Mouse (Mus musculus): Measurements from ENCODE around the gene Cox19.

Cox19 gene

DNA sequence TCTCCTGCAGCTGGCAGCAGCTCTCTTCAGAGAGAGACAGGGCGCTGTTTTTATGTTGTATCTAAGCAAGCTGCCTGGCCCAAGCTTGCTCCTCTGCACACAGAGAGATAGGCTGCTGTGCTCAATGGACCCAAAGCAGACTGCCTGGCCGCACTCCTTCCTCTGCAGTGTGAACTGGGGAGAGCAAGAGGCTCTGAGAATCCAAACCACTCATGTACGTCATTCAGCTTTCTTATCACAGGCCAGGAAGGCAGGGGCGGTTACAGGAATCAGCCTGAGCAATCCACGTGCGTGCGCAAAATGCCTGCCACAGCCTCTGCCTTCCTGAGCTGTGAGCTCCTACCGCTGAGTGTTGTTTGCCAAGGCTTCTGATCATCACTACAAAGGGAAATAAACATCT, 31.5 kb upstream of the Cox19 start:
- DNase-seq (ENCODE audit: low read depth in 1 of 2, low spot score in 2 of 2) = no peak

GRCm38 (mm10) chr5:139381586-139382513, 30.6 kb upstream of the Cox19 start:
- no peak for DNase-seq (ENCODE audit: low read depth in 1 of 2, low spot score in 2 of 2)

DNA sequence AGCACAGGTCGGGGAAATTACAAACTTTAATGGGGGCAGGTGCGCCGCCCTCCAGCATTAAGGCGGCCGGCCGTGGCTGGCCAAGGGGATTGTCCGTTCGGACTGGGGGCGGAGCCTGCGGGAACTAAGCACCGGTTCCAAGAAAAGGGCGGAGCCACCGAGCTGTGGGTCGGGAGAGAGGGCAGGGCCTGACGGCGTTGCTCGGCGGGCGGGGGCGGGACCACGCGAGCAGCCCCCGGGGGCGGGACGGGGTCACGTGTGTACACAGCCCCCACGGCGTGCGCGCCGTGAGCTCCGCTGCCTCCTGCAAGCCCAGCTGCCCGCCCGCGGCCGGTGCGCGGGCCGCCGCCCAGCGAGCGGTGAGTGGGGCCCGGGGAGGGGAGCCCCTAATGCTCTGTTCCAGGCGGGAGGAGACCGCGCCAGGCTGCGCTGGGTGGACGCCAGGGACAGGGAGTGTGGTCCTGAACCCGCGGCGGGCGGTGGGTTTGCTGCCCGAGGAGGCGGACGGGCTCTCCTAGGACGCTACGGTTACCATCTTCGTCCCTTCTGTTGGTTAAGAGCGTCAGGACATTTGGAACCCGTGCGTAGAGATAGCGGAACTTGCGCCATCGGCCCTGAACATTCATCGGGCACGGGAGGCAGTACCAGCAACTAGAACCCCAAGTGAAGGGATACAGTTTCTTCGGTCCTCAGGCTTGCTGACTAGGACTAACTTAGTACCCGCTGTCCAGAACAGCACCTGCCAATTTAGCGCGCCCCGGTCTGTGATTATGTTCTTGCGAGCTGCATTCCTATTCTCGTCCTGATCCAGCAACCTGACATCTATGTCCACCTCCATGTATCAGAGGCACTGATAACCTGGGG, 29.4 kb upstream of the Cox19 start:
- DNase-seq (ENCODE audit: low read depth in 1 of 2, low spot score in 2 of 2) = peak; percentile 56 to 72

DNA sequence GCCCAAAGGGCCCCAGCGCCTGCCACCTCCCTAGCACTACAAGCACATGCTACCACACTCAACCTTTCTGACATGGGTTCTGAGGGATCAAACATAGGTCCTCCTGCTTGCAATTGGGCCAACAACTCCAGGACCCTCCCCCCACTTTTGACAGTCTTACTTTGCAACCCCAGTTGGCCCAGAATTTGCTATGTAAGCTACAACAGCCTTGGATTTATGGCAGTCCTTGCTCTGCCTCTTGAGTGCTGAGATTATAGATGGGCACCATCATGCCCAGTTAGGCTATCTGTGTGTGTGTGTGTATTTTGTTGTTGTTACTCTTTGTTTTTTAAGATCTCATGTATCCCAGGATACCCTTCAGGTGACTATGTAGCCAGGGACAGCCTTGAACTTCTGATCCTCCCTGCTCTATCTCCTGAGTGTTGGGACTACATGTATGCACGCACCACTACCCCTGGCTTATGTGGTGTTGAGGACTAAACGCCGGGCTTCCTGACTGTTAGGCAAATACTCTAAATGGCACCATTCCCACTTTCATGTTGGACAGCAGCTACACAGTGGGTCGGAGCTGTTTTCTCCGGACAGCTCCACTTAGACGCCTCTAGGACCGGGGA, 28.7 kb upstream of the Cox19 start:
- DNase-seq (ENCODE audit: low read depth in 1 of 2, low spot score in 2 of 2) = no peak

- DNase-seq (ENCODE audit: low read depth in 1 of 2, low spot score in 2 of 2) = no peak
Measured at GRCm38 (mm10) chr5:139378986-139379629, 27.9 kb upstream of the Cox19 start.

- no peak for DNase-seq (ENCODE audit: low read depth in 1 of 2, low spot score in 2 of 2)
Measured at GRCm38 (mm10) chr5:139378271-139378556, 27.0 kb upstream of the Cox19 start.

DNA sequence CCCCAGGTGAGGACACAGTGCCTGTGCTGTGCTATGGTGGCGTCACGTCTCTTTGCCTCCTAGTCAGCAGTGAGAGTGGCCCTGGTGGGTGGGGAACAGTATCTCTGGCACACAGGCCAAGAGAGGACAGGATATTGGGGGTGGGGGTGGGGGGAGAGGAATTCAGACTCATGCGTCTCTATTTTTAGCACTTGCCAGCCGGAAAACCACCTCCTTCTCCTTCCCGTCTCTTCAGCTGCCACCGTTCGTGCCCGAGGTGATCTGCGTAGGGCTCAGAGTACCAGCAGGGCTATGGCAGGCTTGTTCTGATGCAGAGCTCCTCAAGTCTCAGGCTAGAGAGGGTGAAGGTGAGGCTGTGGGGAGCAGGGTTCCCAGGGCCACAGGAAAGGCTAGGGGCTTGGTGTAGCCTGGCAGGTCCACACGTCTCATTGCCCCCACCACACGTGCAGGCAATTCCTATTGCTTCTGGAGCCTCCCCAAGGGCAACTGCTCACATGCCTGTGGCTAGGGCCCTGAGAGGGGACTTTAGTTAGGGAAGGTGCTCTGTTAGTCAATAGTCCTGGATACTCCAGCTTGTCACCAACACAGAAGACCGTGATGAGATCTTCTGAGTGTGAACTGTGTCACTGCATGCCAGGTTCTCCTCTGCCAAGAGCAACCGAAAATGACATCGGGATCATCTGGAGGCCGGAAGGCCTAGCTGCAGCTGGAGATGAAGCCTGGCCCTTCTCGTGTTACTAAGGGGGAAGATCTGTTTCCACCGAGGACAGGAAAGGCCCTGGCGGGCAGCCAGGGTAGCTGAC, 26.5 kb upstream of the Cox19 start, which contains the start of gene Gpr146:
Gene Gpr146, plus strand, starts transcription at position 230 of the 803 bp plus-strand sequence.
- DNase-seq (ENCODE audit: low read depth in 1 of 2, low spot score in 2 of 2) = peak in 1 of 2 experiments; percentile 36

- no peak for DNase-seq (ENCODE audit: low read depth in 1 of 2, low spot score in 2 of 2)
Measured at GRCm38 (mm10) chr5:139374841-139375240, 23.6 kb upstream of the Cox19 start.

DNA sequence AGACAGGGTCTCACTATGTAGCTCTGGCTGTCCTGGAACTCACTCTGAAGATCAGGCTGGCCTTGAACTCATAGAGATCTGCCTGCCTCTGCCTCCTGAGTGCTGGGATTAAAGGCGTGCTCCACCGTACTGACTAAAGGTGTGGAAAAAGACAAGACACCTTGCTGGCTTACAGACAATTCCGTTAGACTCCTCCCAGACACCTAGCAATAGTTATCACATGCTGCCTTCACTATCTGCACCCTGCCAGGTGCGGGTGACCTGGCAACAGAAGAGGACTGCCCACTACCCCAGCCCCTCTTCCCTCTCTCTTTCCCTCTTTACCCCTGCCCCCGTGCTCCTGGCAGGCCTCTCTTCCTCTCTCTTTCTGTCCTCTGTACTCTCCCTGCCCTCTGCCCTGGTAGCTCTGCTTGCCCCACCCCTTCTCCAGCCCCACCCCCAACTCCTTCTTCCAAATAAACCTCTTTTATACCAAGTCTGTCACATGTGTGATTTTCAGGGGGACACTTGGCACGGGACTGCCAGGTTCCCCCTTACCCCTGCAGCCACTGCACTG, 22.7 kb upstream of the Cox19 start:
- DNase-seq (ENCODE audit: low read depth in 1 of 2, low spot score in 2 of 2) = no peak

GRCm38 (mm10) chr5:139373126-139373525, 21.9 kb upstream of the Cox19 start:
- DNase-seq (ENCODE audit: low read depth in 1 of 2, low spot score in 2 of 2) = no peak

DNA sequence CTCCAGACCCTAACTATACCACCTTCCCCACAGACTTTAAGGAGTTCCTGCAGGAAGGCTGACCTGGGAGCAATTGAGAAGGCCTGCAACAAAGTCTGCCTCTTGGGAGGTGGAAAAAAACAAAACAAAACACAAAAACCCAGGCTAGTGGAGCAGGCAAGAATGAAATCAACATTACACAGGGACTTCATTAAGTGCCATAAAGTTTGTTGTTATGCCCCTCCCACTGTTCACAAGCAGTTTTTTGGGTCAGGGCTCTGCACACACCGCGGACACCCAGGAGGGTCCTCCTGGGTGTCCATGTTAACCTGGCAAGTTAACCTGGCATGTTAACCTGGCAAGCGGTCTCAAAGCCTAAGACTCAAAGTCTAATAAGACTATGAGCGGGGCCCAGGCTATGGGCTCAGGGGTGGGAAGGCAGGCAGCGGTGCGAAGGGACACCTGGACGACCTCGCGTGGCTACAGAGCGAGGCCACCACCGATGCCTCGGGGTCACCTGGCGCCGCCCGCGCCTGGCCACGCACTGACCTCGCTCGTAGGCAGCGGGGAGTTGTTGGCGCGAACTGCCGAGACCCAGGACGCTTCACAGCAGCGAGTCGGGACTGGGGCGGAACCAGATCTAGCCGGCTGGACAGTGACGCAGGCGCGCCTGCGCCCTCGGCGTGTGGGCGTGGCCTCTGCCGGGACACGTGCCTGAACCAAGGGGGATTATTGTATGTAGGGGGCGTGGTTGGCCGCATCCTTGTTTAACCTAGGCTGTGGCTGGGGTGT, 20.6 kb upstream of the Cox19 start:
- peak; percentile 67 to 77 for DNase-seq (ENCODE audit: low read depth in 1 of 2, low spot score in 2 of 2)

GRCm38 (mm10) chr5:139371118-139371517, 19.9 kb upstream of the Cox19 start:
- DNase-seq (ENCODE audit: low read depth in 1 of 2, low spot score in 2 of 2) = no peak

DNA sequence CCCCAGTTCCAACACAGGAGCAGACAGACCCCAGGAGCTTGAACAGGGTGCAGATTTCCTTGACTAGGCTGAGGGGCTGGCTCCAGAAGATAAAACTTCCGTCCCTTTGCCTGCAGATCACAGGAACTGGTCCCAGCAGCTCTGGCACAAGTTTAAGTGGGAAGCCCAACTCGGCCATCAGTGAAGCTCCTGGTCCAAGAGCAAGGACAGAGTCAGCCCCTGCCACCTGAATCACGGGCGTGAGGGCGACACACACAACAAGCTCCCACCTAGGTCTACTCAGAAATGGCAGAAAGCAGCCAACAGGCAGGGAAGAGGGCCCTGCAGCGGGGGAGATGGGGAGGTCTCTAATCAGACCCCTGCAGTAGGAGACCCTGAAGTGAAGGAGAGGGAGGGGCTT, 19.1 kb upstream of the Cox19 start:
- no peak for DNase-seq (ENCODE audit: low read depth in 1 of 2, low spot score in 2 of 2)

- DNase-seq (ENCODE audit: low read depth in 1 of 2, low spot score in 2 of 2) = no peak
Measured at GRCm38 (mm10) chr5:139368638-139369320, 17.6 kb upstream of the Cox19 start.

DNA sequence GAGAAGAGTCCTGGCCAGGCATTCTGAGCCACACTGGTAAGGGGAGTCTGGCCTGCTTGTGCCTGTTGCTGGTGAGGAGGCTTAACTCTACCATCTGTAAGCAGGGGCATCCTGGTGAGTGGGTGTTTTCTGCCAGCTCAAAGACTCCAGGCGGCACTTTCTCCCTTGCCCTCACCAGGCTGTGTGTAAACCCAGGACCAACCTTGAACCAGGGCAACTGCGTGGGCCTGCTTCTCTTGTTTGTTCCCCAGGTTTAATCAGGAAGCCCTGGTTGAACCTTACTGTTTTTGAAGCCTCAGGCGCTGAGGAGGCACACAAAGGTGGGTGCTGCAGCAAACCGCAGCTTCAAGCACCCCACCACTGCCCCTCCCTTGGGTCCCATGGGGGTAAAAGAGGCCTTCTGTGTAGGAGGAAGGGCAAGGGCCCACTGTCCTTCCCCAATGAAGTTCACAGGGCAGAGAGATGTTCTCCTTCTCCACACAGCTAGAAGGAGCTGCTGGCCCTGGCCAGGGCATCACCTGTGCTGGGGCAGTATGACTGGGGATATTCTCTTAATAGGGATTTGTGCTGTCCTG, 16.8 kb upstream of the Cox19 start:
- DNase-seq (ENCODE audit: low read depth in 1 of 2, low spot score in 2 of 2) = no peak

GRCm38 (mm10) chr5:139366484-139366883, 15.3 kb upstream of the Cox19 start:
- no peak for DNase-seq (ENCODE audit: low read depth in 1 of 2, low spot score in 2 of 2)

GRCm38 (mm10) chr5:139365827-139366226, 14.6 kb upstream of the Cox19 start:
- peak; percentile 46 to 62 for DNase-seq (ENCODE audit: low read depth in 1 of 2, low spot score in 2 of 2)

- no peak for DNase-seq (ENCODE audit: low read depth in 1 of 2, low spot score in 2 of 2)
Measured at GRCm38 (mm10) chr5:139364911-139365571, 13.8 kb upstream of the Cox19 start.

Data from monocyte, adult 2 months (primary cell).